Mouse (Mus musculus): Measurements from ENCODE around the gene Ptpn18.
"Not testable (repeated sequence)": the region's sequence is repeated elsewhere in the genome, so short reads cannot be mapped to it uniquely, and the experiment has no call there.

The Ptpn18 gene

GRCm38 (mm10) chr1:34513068-34513467, 53.5 kb downstream of the Ptpn18 start:
- no peak for DNase-seq (ENCODE audit: low spot score in 2 of 2)

- no peak for DNase-seq (ENCODE audit: low spot score in 2 of 2)
Observed at GRCm38 (mm10) chr1:34516595-34516994, 57.0 kb downstream of the Ptpn18 start.

- not testable (repeated sequence) for DNase-seq (ENCODE audit: low spot score in 2 of 2)
Observed at GRCm38 (mm10) chr1:34517297-34517696, 57.7 kb downstream of the Ptpn18 start.

GRCm38 (mm10) chr1:34517797-34518196, 58.2 kb downstream of the Ptpn18 start:
- not testable (repeated sequence) for DNase-seq (ENCODE audit: low spot score in 2 of 2)

- no peak for DNase-seq (ENCODE audit: low spot score in 2 of 2)
Observed at GRCm38 (mm10) chr1:34518259-34518658, 58.7 kb downstream of the Ptpn18 start.

- no peak for DNase-seq (ENCODE audit: low spot score in 2 of 2)
Observed at GRCm38 (mm10) chr1:34522205-34522849, 62.8 kb downstream of the Ptpn18 start.

GRCm38 (mm10) chr1:34522850-34523244, 63.3 kb downstream of the Ptpn18 start:
- DNase-seq (ENCODE audit: low spot score in 2 of 2), result no peak

- no peak for DNase-seq (ENCODE audit: low spot score in 2 of 2)
Observed at GRCm38 (mm10) chr1:34523647-34524046, 64.1 kb downstream of the Ptpn18 start.

All from urinary bladder, postnatal 4 days (tissue).